Mouse (Mus musculus) right cerebral cortex, postnatal 36 days (tissue): Measurements from ENCODE around the gene Egr2.

Experiments used
- DNase-seq, 2 experiments: peaks; one replicate each; pipeline ENCODE4 v3.0.0; 2022; ENCODE audit warnings: low spot score in 2 of 2, mixed read lengths in 1 of 2

The Egr2 gene

GRCm38 (mm10) chr10:67535256-67535655 is at the start of gene Egr2:
Egr2 (plus strand) TSS chr10:67535475.
- no peak for DNase-seq

GRCm38 (mm10) chr10:67487496-67487895 is 47.8 kb upstream of the Egr2 start:
- DNase-seq: peak; percentile 26 to 40

- no peak for DNase-seq
These were observed 45.4 kb upstream of the Egr2 start for GRCm38 (mm10) chr10:67489836-67490235.

- no peak for DNase-seq
These were observed 44.6 kb upstream of the Egr2 start for GRCm38 (mm10) chr10:67490632-67491031.

- peak; percentile 67 to 80 for DNase-seq
These were observed 43.1 kb upstream of the Egr2 start for GRCm38 (mm10) chr10:67492161-67492571.

GRCm38 (mm10) chr10:67493556-67493955 is 41.7 kb upstream of the Egr2 start:
- DNase-seq: no peak

GRCm38 (mm10) chr10:67497144-67497892 is 38.0 kb upstream of the Egr2 start:
- no peak for DNase-seq

GRCm38 (mm10) chr10:67497951-67498350 is 37.3 kb upstream of the Egr2 start:
- DNase-seq: no peak

- no peak for DNase-seq
These were observed 31.8 kb upstream of the Egr2 start for GRCm38 (mm10) chr10:67503320-67503995.

GRCm38 (mm10) chr10:67504046-67504445 is 31.2 kb upstream of the Egr2 start:
- no peak for DNase-seq

- no peak for DNase-seq
These were observed 30.0 kb upstream of the Egr2 start for GRCm38 (mm10) chr10:67505248-67505647.

- DNase-seq: peak; percentile 27 to 36
These were observed 23.1 kb upstream of the Egr2 start for GRCm38 (mm10) chr10:67512211-67512610.

GRCm38 (mm10) chr10:67512871-67513270 is 22.4 kb upstream of the Egr2 start:
- no peak for DNase-seq

GRCm38 (mm10) chr10:67518733-67519132 is 16.5 kb upstream of the Egr2 start:
- DNase-seq: no peak

GRCm38 (mm10) chr10:67524130-67524529 is 11.1 kb upstream of the Egr2 start:
- no peak for DNase-seq

- DNase-seq: no peak
These were observed 10.6 kb upstream of the Egr2 start for GRCm38 (mm10) chr10:67524694-67525093.

- no peak for DNase-seq
These were observed 8.8 kb upstream of the Egr2 start for GRCm38 (mm10) chr10:67526435-67526834.

- no peak for DNase-seq
These were observed 5.5 kb upstream of the Egr2 start for GRCm38 (mm10) chr10:67529769-67530168.

GRCm38 (mm10) chr10:67535972-67536371 is 697 bp downstream of the Egr2 start:
- peak in 1 of 2 experiments; percentile 35 for DNase-seq

- peak; percentile 66 to 70 for DNase-seq
These were observed 1.4 kb downstream of the Egr2 start for GRCm38 (mm10) chr10:67536621-67537141.

- peak; percentile 85 to 88 for DNase-seq
These were observed 2.1 kb downstream of the Egr2 start for GRCm38 (mm10) chr10:67537151-67537994.

- no peak for DNase-seq
These were observed 2.8 kb downstream of the Egr2 start for GRCm38 (mm10) chr10:67538106-67538505.
